Mouse (Mus musculus) thymus, postnatal 36 days (tissue): ENCODE results near the gene Slc22a12.
A peak's percentile ranks its signal among the peaks of the same experiment; 100 is the strongest.

ENCODE experiments used
- DNase-seq, 2 experiments: peaks; one replicate each; pipeline ENCODE4 v3.0.0; 2022; ENCODE audit warnings: mixed read lengths in 2 of 2

The Slc22a12 gene

DNA sequence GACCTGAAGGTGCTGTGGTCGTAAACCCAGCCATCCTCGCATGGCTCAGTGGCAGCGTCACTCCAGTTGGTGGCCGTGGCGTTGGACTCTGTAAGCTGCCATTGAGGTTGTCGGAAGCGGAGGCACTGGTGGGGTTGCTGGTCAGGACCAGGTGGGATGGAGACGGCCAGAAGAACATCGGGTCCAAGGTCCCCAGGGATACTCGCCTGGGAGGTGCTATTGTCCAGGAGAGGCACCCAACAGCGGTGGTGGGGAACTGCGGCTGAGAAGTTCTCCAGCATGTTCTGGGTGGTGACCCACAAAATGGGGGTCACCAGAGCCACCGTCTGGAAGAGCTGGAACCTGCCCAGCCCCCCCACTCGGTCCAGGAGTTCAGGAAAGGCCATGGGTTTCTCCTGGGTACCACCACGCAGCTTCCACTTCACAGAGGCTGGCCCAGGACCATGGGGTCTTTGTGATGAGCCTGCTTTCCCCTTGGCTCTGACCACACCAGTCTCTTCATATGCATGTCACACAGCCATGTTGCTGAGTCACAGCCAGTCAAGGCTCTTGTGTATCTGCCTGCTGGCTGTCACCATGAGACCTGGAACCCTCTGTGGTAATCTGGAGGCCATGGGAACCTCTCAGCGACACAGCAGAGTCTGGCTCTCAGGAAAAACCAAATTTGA lies at the start of gene Slc22a12:
Slc22a12 (minus strand) TSS at position 666 of the 668 bp plus-strand sequence.
- DNase-seq, result no peak

DNA sequence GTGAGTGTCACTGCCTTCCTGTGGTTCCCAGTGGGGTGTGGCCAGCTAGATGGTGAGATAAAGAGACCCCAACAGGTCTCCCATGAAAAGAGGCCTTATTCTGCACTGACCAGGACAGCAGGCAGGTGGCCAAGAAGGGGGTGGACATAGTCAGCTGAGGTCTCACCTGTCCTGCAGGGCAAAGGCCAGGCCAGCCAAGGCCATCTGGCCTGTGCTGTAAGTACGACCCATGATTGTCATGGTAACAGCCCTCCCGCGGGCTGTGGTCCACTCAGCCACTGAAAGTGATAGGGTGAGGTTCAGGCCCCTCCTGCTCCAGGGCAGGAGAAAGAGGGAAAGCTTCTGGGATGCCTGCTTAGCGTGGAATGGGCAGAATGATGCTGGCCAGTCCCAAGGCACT lies 29.2 kb upstream of the Slc22a12 start:
- DNase-seq, result no peak

DNA sequence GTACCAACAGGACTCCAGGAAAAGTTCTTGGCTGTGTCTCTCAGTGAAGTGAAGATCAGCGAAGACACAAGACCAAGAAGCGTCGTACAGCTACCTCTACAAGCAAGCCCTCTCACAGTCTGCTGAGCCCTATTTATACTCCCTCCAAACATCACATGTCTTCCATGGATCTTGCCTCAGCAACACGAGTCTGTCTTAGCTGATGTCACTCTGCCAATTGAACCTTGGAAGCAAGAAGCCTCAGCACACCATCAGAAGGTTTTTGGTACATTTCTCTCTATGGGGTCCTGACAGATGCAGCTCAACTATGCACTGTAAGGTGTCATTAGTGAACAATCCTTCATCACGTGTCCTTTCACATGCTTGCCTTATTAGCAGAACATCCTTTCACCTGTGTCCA lies 28.6 kb upstream of the Slc22a12 start:
- DNase-seq, result no peak

DNA sequence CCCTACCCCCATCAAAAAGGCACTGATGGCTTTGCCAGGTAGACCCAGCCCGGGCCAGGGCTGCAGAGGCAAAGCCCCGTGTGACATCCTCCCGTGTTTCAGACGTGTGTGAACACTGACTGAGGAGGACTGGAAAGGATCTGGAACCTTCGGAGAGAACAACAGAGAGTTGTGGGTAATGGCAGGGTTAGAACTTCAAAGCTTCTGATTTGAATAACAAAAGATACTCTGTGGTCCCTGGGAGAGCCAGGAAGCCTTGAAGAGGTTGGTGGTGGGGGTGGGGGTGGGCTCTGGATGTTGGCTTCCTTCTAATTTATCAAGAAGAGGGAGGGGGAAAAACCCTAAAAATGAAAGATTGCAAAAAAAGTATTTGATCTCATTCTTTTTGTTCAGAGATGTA lies 26.7 kb upstream of the Slc22a12 start:
- DNase-seq, result no peak

GRCm38 (mm10) chr19:6569021-6569420 lies 26.2 kb upstream of the Slc22a12 start:
- DNase-seq, result no peak

DNA sequence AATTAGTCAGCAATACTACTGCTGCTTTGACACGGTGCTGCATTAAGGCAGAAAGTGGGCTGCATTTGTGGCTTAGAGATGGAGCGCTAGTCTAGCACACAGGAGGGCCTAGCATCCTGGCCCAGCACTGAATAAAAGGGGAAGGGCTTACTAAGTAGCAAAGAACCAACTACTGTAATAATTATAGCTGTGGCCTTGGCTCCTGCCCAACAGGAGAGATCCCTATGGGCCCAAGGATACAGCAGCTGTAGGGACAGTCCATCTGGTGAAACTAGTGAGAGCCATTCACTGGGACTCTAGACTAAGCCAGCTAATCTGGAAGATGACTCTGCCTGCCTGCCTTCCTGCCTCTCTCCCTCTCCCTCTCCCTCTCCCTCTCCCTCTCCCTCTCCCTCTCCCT lies 23.6 kb upstream of the Slc22a12 start:
- no peak for DNase-seq

DNA sequence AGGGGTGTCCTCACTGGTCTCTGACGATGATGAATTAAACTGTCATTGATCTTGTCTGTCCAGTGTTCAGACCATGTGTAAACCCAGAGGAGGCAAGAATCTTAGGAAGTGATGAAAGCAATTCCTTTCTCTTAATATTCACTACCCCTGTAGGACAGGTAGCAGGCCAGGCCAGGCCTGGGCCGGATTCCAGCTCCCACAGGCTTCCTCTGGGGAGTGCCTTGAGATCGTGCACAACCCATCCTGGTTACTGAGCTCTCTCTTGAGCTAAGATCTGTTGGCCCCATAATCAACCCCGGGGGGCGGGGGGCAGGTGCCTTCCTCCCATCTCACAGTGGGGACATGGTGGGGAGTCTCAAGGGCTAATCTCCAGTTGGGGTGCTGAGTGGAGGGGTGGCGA lies 22.3 kb upstream of the Slc22a12 start:
- DNase-seq, result no peak

DNA sequence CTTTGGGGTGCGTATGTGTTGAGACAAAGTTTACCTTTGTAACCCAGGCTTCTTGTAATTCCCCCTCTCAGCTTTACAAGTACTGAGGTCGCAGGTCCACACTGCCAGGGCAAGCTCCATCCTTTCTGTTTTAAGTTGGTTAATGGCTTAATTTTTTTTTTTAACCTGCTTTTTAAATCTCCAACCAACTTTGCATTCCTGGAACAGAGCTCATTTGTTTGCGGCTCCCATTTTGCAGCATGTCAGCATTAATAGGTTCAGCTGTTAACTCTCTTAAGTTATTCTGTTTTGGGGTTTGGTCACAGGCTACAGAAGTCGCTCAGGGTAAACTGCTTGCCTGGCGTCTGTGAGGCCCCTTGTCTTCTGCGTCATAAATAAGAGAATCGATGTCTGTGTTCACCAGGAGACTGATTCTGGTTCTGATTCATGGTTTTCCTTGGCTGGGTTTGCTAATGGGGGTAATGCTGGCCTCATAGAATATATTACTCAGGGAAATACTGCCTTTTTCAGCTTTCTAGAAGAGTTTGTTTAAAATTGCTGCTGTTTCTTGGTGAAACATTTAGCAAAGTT lies 17.5 kb upstream of the Slc22a12 start:
- DNase-seq, result no peak

- DNase-seq, result no peak
Measured at GRCm38 (mm10) chr19:6559576-6559975, 16.7 kb upstream of the Slc22a12 start.

DNA sequence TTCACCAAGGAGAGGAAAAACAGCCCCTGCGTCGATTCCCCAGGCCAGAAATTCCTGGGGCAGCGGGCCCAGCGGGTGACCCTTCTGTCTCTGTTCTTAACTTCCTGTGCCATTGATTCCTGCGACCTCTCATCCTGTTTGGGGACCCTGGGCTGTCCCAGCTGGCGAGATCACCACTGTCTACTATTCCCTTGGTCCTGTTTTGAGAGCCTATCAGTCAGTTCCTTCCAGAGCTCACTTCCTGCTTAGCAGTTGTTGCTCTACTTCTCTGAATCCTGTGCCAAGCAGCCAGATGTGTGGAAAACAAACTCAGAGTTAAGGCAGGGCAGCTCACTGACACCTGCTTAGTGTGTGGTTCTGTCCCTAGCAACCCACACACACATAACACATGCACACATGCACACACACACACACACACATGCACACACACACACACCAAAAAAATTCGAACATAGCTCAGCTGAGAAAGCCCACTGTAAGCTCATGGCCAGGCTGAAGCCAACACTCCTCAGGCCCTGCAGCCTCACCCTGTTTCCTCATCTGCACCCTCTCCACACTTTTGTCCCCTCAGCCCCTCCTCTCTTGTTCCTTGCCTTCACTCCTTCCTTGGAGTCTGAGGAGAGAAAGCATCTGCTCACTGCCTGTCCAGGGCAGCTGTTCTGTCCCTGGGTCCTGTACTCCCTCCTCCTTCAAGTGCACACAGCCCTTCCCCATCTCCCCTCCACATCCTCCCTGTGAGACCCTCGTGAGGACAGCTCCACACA lies 11.2 kb upstream of the Slc22a12 start:
- peak in 1 of 2 experiments; percentile 25 for DNase-seq

DNA sequence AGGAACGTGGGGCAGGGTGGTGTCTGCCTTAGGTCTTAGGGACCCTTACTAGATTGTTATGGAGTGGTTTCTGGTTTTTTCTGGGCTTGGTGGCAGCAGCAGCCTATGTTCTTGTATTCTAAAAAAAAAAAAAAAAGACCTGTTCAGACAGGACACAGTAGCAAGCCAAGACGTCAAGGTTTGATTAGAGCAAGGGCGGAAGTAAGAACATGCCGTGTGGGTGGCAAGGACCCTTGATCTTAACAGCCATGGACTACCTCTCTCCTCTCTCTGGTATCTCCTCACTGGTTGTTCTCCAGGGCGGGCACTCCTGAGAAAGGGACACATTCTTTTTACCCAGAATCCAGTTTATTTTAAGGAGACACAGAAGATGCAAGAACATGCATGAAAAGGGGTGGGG lies 10.3 kb upstream of the Slc22a12 start:
- no peak for DNase-seq

DNA sequence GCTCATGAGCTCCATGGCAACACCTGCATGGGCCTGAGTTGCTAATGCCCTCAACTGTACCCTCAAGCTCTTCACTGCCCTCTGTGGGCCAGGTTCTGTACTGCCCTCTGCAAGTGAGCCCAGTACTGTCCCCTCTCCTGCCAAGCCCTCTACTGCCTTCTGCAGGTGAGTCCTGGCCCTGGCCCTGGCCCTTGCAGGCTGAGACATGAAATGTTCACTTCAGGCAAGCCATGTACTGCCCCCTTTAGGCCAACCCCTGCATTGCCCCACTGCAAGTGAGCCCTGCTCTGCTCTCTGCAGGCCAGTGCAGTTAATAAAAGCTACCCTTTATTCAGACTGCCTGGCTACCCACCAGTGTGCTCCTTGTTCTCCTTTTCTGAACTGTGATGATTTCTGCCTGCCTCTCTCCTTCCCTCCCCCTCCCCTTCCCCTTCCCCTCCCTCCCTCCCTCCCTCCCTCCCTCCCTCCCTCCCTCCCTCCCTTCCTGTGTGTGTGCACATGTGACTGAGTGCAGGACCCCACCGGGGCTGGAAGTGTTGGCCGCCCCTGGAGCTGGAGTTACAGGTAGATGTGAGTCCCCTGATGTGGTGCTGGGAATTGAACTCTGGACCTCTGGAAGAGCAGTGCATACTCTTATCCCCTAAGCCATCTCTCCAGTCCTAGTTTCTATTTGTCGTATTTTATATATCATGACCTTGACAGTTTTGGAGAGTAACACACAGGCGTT lies 9.6 kb upstream of the Slc22a12 start:
- peak; percentile 52 to 60 for DNase-seq

- no peak for DNase-seq
Measured at GRCm38 (mm10) chr19:6551215-6551614, 8.4 kb upstream of the Slc22a12 start.

DNA sequence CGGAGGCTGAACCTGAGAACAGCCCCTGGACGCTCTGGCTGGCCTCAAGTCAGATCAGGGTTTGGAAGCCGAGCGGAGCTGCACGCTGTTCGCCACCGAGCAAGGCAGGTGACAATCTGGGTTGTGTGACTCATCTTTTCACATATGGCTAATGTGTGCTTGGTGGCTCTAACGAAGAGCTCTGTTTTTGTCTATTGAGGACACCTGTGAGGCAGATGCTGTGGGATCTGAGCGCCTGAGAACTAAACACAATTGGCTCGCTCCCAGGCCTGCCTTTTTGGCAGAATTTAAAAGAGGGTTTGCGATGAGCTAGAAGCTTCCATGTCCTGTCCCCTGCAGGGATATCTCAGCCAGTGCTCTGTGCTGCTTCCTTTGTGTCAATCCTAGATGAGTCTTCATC lies 6.7 kb upstream of the Slc22a12 start:
- no peak for DNase-seq

GRCm38 (mm10) chr19:6548431-6549410 lies 5.9 kb upstream of the Slc22a12 start:
- no peak for DNase-seq

GRCm38 (mm10) chr19:6547801-6548200 lies 5.0 kb upstream of the Slc22a12 start:
- DNase-seq, result no peak

- no peak for DNase-seq
Measured at GRCm38 (mm10) chr19:6546096-6546495, 3.3 kb upstream of the Slc22a12 start.

DNA sequence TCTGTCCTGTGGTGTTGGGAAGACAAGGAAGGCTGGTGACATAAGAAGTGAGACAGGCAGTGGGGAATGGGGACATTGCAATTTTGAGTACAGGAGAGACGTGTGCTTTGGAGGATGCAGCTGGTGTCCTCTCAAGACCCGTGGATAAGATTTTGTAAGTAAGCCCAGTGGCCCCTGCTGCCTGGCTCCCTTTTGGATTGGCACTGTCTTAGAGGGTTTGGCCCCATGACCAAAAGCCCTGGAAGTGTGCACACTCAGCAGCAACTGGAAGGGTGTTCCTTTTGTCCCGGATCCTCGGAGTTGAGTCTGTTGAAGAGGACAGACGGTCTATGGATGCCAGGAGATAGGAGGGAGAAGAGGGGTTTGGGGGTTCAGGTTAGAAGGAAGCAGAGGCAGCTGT lies 2.6 kb upstream of the Slc22a12 start:
- DNase-seq, result no peak

DNA sequence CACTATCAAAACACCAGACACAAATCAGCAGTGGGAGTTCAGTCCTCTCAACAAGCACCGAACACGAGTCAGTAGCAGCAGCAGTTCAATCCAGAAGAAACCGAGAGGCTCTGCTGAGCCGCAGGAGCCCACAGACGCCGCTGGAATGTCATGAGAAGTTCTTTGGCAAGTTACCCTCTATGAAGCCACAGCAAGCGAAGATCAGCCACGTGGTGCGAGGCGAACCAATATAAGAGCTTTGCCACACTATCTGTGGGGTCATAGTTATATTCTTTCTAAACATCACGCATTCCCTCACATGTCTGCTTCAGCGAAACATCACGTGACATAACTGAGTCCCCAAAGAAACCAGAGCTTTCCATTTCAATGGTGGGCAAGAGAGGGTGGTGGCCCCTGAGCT lies 1.9 kb upstream of the Slc22a12 start:
- no peak for DNase-seq

DNA sequence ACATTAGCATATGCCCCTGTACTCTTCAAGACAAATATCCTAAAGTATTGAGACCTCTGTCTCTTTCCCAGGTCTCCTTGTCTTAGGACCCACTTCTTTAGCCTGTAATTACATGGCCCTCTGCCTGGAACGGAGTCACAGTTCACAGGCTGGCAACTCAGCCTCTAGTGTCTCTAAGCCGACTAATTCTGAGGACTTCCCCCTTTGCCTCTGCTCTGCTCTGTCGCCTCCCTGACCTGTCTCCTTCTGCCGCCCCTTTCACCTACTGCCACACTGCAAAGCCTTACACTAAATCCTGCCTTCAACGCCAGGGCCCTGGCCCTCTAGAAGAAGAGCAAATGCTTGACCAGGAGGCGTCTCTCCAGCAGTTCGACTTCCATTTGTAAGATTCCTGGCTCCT lies 686 bp upstream of the Slc22a12 start:
- DNase-seq, result no peak

DNA sequence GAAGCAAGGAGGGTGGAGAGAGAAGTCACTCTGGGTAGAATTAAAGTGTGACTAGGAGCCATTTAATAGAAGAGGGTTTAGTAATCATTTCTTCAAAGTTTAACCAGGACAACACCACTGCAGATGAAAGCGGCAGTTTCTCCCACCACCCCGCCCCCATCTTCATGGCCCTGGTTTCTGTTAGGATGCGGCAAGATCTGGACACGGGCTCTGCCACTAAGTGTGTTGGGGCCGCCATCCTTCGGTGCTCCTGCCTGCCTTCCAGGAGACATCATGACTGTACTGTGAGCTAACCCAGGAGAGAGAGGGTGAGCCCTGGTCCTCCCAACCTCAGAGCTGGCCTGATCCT lies 177 bp upstream of the Slc22a12 start:
- no peak for DNase-seq

DNA sequence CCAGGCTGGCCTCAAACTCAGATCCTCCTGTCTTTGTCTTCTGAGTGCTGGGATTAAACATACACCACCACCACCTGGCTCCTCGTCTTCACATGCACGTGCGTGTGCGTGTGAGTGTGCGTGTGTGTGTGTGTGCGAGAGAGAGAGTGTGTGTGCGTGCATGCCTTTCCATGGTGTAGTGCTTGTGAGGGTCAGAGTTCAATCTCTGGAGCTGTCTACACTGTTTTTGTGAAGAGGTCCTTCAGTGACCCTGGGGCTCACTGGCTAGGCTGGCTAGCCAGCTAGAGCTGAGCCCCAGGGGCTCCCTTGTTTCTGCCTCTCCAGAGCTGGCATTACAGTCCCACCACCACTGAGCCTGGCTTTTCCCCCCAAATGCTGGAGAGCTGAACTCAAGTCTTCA lies 1.3 kb downstream of the Slc22a12 start:
- no peak for DNase-seq
